Mouse (Mus musculus): ENCODE results near the gene Astn1.

- TF ChIP-seq POLR2A (IDR thresholded peaks at IDR 0.05; ENCODE audit: extremely low read depth, insufficient read depth, low read length), result no peak
- no peak for TF ChIP-seq CTCF (IDR thresholded peaks at IDR 0.05; ENCODE audit: low read depth, low read length)
Observed at GRCm38 (mm10) chr1:158617943-158618342, 255.9 kb downstream of the Astn1 start.
